9 mouse cellular contexts compared by ENCODE assay signal in genomic region chr2:90965466-90966080, GRCm38 (mm10). TPM values are rescaled to one million over a fixed set of nuclear protein-coding genes. Genes with fewer than 3 reads are reported as not detected.
DNase-seq lines count a peak whose midpoint lies in the region; TF ChIP-seq lines count a peak whose summit lies in the region.
"Had no signal": no experiment of that assay in that cellular context is flagged by ENCODE, and none has a peak within 500 bp of the region (broad histone marks: within the 10 kb centered on the region; RNA-seq: fewer than 3 reads in every experiment).

No protein-coding gene starts in this region.

- WGBS in cerebellum, adult 2 months: 2% methylated on average over 2 of the region's 2 CpGs
- WGBS in midbrain, embryonic 10.5 days: 93% methylated on average over 2 of the region's 2 CpGs

- peaks cover 9% of the 10 kb centered on the region; the same call in 1 of the 2 replicates for H3K36me3 ChIP-seq in midbrain, embryonic 10.5 days
- H3K36me3 ChIP-seq: embryonic facial prominence, embryonic 12.5 days had no signal

- peaks cover 28% of the 10 kb centered on the region; the same call in 1 of the 2 replicates for H3K4me1 ChIP-seq in cerebellum, adult 2 months (ENCODE audit: control insufficient read depth, insufficient read depth, low read length)
- H3K4me1 ChIP-seq in midbrain, embryonic 10.5 days: peaks cover 4% of the 10 kb centered on the region

- H3K27me3 ChIP-seq in cerebellum, adult 2 months (ENCODE audit: control insufficient read depth, insufficient read depth, low read length): no peaks in the 10 kb centered on the region
- no peaks in the 10 kb centered on the region for H3K27me3 ChIP-seq in midbrain, embryonic 10.5 days (ENCODE audit: low read depth, poor library complexity, severe bottlenecking)
- H3K27me3 ChIP-seq: embryonic facial prominence, embryonic 12.5 days had no signal

- DNase-seq in cerebellum, adult 2 months: peak in 1 of 2 experiments; percentile 60
- no peak for DNase-seq in cerebellum, adult 9-10 months
- DNase-seq in layer of hippocampus, adult 18-20 months (ENCODE audit: low spot score in 2 of 2): peak; percentile 34 to 66
- DNase-seq in layer of hippocampus, adult 8-10 months (ENCODE audit: low spot score in 2 of 2): no peak
- DNase-seq in brain, adult 2 months (ENCODE audit: low read depth, low spot score): peak; percentile 91
- peak; percentile 65 to 66 for DNase-seq in left cerebral cortex, adult 9 months (ENCODE audit: low spot score in 2 of 2)
- no peak for DNase-seq in midbrain, embryonic 10.5 days (ENCODE audit: low spot score)
- DNase-seq in retina, embryonic 14.5 days (ENCODE audit: low spot score): no peak

- no peaks in the 10 kb centered on the region for H3K9me3 ChIP-seq in midbrain, embryonic 10.5 days (replicated peaks)
- H3K9me3 ChIP-seq: embryonic facial prominence, embryonic 12.5 days had no signal

- no peak for TF ChIP-seq POLR2A in cerebellum, adult 2 months (IDR thresholded peaks at IDR 0.05; ENCODE audit: borderline replicate concordance, insufficient read depth, low read length)

- H3K27ac ChIP-seq in cerebellum, adult 2 months (ENCODE audit: insufficient read depth, low read length): peak overlapping the region; percentile 91
- no peak overlapping the region for H3K27ac ChIP-seq in midbrain, embryonic 10.5 days (replicated peaks)
- H3K27ac ChIP-seq: embryonic facial prominence, embryonic 12.5 days had no signal

- H3K4me3 ChIP-seq in cerebellum, adult 2 months (replicated peaks; ENCODE audit: insufficient read depth, low read depth, low read length): peak overlapping the region; percentile 46
- no peak overlapping the region for H3K4me3 ChIP-seq in midbrain, embryonic 10.5 days
- H3K4me3 ChIP-seq: embryonic facial prominence, embryonic 12.5 days had no signal

- TF ChIP-seq CTCF in cerebellum, adult 2 months (IDR thresholded peaks at IDR 0.05; ENCODE audit: borderline replicate concordance, insufficient read depth, low read depth, low read length): no peak

RNA-seq across cellular contexts. Expression of gene Celf1, which starts 25.4 kb away (rescaled TPM):
- 91.1 and 95.2 TPM in 2 replicates for polyA plus RNA-seq in cerebellum, adult 2 months (2012; rRNA removed)
- total RNA-seq in layer of hippocampus, adult 18-20 months (2021): 100 to 1,000 TPM; 136 to 140 TPM
- 100 to 1,000 TPM; 119 to 137 (median 132) TPM for total RNA-seq in layer of hippocampus, adult 8-10 months (2022)
- 148 and 158 TPM in 2 replicates for polyA plus RNA-seq in midbrain, embryonic 10.5 days (2016; fragmentation: Nextera tagmentation; extraction: Ambion mirVana)

Comparison
In these comparisons a context has a peak if more than half of its experiments do, and no peak if none do; other contexts are left out.
1. DNase-seq: peak in layer of hippocampus, adult 18-20 months (2 of 2), brain, adult 2 months (single experiment) and left cerebral cortex, adult 9 months (2 of 2); none in cerebellum, adult 9-10 months (single experiment), layer of hippocampus, adult 8-10 months (0 of 2), midbrain, embryonic 10.5 days (single experiment) and retina, embryonic 14.5 days (single experiment).